Mouse (Mus musculus) 3T3-L1 (cell line): ENCODE measurements at regions not wholly inside any gene's neighbourhood (a gene's known extent, or its start where the extent isn't known, plus 50 kb on each side); places are given as distances from the start of the nearest gene placed in this dataset.
A peak's percentile ranks its signal among the peaks of the same experiment; 100 is the strongest.

ENCODE experiments used
- DNase-seq: peaks from one replicate; pipeline ENCODE4 v3.0.0-alpha.2; 2015; ENCODE audit warnings: low read depth, low spot score

GRCm38 (mm10) chr10:67736636-67737035 is 175.8 kb downstream of the Zfp365 start:
- DNase-seq = no peak

DNA sequence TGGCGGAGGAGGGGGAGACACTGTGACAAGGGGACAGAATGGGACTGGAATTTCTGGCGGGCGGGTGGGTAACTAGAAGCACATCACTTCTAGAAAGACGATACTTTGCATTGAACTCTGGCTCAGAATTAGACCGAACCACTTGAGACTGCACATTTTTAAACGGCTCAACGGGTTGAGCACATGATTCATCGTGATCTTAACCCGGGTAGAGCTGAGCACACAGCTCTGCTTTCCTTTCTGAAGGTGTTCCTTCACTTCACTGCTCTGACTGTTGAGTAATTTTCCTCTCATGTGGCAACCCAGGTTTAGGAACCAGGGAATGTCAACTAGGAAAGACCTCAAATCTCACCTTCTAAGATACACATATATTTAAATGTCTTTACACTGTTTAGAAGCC is 180.9 kb downstream of the Zfp365 start:
- no peak for DNase-seq

- peak; percentile 79 for DNase-seq
Measured at GRCm38 (mm10) chr10:67729271-67729670, 180.5 kb upstream of the Ado start.

DNA sequence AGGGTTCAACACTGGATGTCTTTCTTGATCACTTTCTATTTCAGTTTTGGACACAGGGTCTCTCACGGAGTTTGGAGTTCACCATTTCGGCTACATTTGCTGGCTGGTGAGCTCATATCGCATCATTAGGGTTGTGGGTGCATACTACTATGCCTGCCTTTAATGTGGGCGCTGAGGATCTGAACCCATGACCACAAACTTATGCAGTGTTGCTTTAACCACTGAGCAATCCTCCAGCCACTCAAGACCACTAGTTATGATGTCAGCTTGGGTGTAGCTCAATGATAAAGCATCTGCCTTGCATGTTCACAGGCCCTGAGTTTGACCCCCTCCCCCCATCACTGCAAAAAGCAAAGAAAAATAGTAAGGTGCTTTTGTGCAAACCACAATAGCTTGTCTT is 178.8 kb upstream of the Ado start:
- no peak for DNase-seq

DNA sequence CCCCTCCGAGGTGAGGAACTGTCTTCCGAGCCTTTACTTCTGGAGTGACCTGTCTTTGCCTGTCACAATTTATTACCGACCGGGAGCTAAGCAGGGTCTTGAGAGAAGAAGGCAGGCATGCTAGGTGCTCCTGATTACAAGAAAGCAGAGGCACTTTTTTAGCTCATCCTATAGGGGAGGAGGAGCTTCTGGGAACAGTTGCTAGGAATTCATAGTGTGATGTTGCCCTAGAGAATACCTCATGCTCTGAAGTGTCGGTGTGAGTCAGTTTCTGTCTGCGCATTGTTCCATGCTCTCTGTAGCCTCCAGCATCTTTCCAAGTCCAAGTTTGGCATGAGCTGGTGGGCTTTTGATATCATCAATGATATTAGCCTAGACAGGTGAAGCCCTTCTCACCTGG is 178.0 kb upstream of the Ado start:
- DNase-seq = peak; percentile 67

DNA sequence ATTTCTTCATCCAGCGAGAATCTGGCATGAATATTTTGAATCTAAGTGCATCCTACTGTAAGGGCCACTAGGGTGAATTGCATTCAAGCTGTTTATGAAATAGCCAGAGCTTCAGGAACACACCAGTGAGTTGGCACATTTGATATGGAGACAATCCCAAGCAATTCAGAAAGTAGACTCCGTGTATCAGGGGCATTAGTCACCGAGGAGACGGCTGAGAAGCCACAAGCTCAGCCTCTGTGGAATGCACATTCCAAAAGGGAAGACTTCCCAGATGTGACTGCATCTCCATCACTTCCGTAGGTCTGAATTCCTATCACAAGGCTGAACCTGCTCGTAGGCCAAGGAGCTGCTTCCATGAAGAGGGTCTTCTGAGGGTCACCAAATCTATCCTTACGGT is 177.6 kb upstream of the Ado start:
- peak; percentile 96 for DNase-seq

GRCm38 (mm10) chr10:67721787-67722186 is 173.0 kb upstream of the Ado start:
- DNase-seq = no peak

GRCm38 (mm10) chr10:67717506-67717905 is 168.8 kb upstream of the Ado start:
- peak; percentile 82 for DNase-seq

DNA sequence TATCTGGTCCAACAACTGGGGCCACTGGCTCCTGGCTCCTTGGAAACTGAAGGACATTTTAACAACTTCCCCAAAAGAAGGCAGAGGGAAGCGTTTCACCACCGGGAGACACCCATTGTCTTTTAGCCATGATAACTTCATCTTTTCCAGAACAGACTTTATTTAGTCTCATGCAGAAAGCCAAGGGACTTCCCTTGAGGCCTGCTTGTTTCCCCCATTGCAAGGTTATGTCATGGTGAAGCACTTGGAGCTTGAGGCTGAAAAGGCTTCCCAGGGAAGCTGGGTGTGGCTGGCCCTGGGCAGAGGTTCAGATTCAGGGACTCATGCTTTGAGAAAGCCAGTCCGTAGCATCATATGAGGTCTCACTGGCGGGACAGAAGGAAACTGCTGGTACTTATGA is 166.3 kb upstream of the Ado start:
- no peak for DNase-seq

GRCm38 (mm10) chr10:67713098-67713497 is 164.3 kb upstream of the Ado start:
- no peak for DNase-seq

DNA sequence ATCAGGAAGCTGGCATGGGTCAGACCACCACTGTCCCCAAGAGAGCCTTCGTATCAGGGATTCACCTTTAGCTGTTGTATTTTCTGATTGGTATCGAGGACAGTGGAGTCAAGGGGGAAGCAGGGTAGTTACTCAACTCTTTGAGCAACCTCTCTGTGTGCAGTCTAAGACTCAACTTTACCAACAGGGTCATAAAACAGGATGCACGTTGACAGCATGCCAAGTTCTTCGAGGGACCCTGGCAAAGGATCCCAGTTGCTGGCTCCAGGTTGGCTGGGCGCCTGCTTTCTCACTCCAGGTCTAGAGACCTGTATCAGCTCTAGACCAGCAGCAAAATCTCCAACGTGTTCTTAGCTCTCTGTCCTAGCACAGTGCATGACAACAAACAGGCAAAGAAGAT is 163.9 kb upstream of the Ado start:
- no peak for DNase-seq

DNA sequence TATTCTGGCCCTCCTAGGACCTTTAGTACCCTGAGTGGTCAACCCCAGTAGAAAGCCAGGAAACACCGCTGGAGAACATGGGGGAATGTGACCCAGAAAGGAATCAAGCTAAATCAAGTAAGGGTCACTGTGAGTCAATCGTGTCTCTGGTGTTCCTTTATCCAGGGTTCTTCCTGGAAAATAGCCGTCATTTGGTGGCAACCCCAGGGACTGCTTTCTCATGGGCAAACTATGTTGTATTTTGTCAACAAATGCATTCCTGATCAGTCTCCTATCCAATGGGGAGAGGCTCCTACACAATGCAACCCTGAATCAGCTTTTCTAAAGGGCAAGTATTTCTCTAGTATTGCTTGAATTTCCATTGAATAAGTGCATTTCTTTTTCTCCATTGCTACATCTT is 163.2 kb upstream of the Ado start:
- peak; percentile 44 for DNase-seq

- no peak for DNase-seq
Measured at GRCm38 (mm10) chr10:67706436-67706835, 157.7 kb upstream of the Ado start.

DNA sequence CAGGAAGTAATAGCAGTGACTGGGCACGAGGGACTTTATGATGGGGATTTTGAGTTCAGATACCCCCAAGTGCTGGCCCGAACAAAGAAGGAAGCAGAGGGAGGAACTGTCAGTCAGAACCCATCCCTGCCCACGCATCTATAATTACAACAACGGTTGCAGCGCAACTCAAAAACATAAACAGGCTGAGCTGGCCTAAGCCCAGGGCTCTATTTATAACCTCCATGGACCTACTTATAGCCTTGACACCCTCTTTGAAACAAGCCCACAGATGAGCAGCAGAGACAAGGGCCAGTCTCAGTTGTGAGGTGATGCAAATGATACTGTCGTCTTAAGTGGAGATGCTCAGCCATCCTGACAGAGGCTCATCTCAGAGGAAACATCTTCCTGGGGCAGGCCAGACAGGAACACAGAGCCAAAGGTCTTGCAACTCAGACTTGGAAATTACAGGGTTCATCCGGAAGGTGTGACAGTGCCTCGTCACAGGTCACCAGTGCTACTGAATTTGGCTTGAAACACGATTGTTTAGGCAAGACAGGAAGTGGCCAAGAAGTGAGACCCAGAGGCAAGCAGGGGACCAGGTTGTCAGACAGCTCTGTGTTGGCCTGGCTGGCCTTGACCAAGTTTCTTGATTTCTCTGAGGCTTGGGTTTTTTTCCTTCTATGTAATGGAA is 154.2 kb upstream of the Ado start:
- no peak for DNase-seq

DNA sequence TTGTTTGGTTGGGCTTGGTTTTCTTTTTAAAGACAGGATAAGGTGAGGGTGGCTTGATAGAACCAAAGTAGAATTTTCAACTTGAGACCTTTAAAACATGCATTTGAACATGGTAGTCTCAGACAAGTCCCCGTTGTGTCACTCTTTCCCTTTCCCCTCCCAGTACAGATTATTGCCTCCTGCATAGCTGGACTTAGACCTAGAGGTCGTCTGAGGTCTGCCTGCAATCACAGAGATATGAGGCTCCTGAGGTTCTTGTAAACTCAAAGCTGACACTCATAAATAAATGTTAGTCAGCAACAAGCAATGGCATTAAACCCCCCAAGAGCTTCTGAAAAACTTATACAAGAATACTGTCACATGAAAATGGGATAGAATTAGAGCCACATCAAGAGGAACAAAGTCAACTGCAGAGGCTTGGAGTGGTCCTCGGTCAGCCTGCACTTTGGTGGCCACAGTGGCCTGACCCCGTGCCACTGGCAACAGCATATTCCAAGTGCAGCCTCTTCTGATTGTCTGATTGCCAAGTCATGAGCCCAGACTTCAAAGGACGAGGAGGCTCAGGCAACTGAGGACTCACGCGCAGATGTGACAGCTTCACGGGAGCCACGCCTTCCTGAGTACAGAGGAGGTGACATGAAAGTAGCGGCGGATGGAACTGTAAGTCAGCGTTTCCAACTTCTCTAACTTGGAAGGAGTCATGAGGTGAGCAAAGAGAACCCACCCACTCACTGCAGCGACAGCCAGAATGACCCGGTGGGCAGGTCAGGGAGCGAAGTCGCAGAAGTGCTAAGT is 148.8 kb upstream of the Ado start:
- no peak for DNase-seq

GRCm38 (mm10) chr10:67695891-67696853 is 147.4 kb upstream of the Ado start:
- no peak for DNase-seq

GRCm38 (mm10) chr10:67694751-67695150 is 146.0 kb upstream of the Ado start:
- no peak for DNase-seq

GRCm38 (mm10) chr10:67693586-67693985 is 144.8 kb upstream of the Ado start:
- DNase-seq = no peak

GRCm38 (mm10) chr10:67689944-67690670 is 141.4 kb upstream of the Ado start:
- DNase-seq = no peak

DNA sequence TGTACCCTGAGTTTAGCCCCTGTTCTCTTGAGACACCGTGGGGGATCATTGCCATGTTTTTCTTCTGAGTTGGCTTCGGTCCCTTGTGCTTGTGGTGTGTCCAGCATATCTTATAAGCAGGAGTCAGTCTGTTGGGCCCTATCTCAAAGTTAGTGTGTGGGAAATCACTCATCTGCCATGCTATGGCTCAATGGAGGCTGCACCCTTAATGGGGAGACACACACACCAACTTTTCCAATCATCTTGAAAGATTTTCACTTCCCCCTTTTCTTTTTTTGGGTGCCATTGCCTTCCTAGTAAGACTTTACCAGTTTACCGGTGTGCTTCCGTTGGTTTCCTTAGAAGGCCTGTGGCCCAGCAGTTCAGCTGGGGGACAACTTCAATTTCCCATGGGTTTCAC is 130.6 kb upstream of the Ado start:
- DNase-seq = no peak

DNA sequence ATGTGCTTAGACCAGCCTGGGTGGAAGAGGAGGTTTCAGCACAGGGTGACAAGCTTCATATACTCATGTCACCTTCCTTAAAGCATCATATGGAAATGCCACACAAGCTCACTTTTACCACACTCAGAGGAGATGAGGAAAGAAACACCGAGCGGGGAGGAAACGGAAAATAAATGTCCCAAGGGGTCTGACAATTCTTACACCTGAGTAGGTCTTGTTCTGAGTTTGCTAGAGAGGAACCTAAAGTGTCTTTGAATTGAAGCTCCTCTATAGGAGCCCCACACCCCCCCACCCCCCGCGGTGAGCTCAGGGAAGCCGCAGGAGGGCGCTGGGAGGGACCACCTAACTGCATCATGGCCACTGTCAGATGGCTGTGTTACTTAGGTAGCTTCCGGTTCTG is 124.7 kb upstream of the Ado start:
- no peak for DNase-seq

DNA sequence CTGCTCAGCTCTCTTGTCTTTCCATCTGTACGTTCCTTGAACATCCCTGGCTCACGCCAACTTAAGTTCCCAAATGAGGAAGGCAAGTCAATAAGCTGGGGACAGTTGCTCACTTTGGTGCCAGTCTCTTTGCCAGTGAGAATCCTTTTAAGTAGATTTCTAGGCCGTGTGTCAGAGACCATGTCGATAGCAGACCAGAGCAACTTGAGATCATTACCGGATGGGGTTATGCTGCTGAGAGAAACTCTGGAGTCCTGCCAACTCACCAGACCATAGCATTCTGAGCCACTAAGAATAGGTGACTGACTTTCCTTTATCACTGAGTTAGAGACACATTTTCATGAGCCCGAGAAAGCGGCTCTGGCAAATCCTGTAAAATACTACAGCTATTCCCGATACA is 123.5 kb upstream of the Ado start:
- no peak for DNase-seq
